Mouse (Mus musculus) brain, embryonic 14.5 days (tissue): ENCODE measurements around the gene Golm1. TPM values are rescaled to one million over a fixed set of nuclear protein-coding genes. Genes with fewer than 3 reads are reported as not detected.

Experiments
- DNase-seq: peaks from one replicate; pipeline ENCODE4 v3.0.0-alpha.2; 2011; ENCODE audit warnings: low read depth
- CTCF ChIP-seq: fragments of 200-500 bp; IDR thresholded peaks from 2 replicates; pipeline ENCODE4 v1.5.1; 2012; ENCODE audit warnings: inconsistent platforms, mild to moderate bottlenecking, moderate library complexity, borderline replicate concordance; ENCODE audit not compliant: insufficient read depth, insufficient read length; ENCODE audit errors: extremely low read depth
- POLR2A ChIP-seq: fragments of 200-500 bp; IDR thresholded peaks from 2 replicates; pipeline ENCODE4 v1.6.1; 2012; ENCODE audit warnings: mild to moderate bottlenecking, inconsistent platforms, borderline replicate concordance; ENCODE audit not compliant: poor library complexity, insufficient read depth, insufficient read length, severe bottlenecking; ENCODE audit errors: extremely low read depth
- polyA plus RNA-seq: library from polyadenylated mRNA; depleted of rRNA; stranded (reverse); fragments of >200 nt; gene quantifications from 2 replicates; pipeline ENCODE4 v1.2.3, GENCODE M21; 2012

Golm1 gene
- polyA plus RNA-seq, 1 experiment: 25.8 TPM

DNA sequence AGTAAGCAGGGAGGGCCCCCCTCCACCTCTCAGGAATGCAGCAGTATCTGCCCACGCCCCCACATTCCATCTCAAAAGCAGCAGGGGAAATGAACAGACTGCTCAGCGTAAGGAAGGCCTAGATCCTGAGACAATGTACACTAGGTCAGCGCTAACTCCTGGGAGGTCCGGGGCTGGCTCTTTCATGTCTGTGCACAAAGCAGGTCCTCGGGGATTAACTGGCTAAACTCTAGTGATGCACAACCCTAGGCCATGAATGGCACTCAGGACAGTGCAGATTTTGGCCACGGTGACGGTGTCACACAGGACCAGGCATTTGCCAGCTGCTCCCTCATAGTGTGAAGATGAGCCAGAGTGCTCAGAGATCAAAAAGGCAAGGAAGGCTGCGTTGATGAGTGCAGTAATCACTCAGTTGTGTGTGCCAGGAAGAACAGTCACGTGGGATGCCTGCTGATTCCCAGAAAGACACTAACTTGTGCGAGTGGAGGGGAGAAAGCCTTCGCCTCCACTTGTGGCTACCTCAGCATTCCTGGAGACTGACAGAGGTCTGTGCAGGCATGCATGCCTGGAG lies 28.9 kb downstream of the Golm1 start:
- DNase-seq: peak; percentile 19
- TF ChIP-seq POLR2A (no peak), CTCF (no peak)

DNA sequence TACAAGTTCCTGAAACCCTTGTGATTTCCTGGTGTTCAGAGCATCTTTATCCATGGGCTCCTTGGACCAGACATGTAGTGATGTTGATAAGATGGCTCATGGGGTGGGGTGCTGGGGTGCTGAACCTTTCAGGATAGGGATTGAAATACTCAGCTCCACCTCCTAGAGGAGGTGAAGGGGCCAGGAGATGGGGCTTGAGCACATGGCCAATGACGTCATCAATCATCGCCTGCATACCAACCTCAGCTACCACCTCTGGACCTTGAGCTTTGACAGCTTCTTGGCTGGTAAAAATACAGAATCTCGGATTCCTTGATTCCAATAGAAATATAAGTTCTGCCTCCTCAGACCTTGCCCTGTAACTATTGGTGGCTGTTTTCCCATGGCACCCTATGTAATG lies 30.1 kb downstream of the Golm1 start:
- DNase-seq: no peak
- TF ChIP-seq CTCF: no peak
- TF ChIP-seq POLR2A: no peak

DNA sequence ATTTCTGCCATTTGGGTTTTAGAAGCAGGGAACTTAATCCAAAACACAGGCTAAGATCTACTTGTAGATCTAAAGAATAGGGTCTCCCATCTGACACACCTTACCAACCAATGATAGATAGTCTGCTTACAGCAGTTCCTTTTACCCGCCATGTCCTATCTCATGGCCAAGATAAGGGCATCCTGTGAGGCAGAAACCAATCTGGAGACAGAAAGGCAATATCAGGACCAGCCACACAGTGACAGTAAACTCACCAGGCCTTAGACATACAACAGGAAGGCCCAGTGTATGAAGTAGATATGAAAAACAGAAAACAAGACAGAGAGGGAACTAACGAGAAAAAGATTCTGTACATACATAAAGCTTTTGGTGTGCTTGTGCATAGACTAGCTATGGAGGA lies 32.8 kb downstream of the Golm1 start:
- no peak for DNase-seq

DNA sequence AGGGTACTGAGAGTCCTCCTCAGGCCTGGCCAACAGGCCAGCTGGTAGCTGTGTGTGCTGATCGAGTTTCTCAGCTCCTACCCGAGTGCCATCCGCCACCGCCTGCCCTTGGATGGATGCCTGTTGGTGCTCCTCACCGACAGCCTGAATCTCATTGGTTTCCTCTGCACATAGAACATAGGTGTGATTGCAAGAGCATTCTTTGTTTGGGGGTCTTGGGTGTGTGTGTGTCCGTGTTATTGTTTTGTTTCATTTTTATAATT lies 35.5 kb downstream of the Golm1 start:
- no peak for TF ChIP-seq CTCF
- no peak for TF ChIP-seq POLR2A
- no peak for DNase-seq

More for the DNA sequence above, 32.8 kb downstream of the Golm1 start:
- TF ChIP-seq CTCF: no peak
- no peak for TF ChIP-seq POLR2A

DNA sequence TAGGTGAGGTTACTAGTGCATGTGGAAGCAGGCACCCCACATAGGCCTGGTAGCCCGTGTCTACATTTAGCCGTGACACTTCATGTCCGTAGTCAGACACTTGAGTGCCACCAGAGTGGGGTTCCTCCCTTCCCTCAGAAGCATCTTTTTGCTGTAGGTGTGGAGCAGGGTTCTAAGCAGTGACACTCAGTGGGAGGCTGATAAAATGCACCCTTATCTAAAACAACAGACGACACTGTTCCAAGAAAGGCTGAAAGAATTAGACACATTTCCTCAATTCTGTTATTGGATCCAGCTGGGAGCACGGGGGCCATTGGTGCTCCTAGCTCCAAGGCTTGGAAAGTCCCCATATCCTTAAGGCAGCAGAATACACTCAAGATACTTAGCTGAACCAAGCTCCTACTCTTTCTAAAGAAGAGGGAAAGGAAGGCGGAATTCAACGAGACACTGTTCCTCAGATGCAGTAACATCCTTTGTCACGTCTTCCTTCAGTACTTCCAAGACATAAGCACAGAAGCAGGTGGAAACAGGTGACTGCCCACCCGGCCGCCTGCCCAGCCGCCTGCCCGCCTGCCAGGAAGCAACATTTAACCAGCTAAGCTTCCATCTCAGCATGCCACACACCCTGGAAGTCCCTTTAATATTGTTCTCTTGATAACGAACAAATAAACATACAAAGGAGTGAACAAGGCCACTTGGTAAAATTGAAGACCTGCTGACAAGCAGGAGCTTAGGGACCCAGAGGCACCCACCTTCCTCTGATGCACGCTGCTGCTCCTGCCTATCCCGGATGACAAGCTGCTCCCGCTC lies 36.0 kb downstream of the Golm1 start:
- DNase-seq: no peak

DNA sequence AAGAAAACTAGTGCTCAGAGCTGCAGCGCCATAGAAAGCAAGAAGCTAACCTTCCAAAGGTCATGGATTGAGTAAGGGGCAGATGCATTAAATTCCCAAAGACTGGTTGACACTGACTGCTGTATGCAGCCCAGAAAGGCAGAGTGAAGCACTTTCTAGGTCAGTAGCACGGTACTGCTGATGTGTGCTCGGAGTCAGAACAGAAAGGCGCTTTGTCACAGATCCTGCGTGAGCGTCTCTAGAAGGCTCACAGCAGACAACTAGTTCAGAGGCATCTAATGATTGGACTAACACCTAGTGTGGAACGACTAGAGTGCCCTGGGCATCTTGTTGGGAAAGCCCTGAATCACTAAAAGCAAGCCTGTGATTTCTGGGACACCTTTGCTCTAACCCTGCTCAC lies 37.8 kb downstream of the Golm1 start:
- no peak for DNase-seq
- TF ChIP-seq CTCF: no peak
- no peak for TF ChIP-seq POLR2A

More for the DNA sequence above, 36.0 kb downstream of the Golm1 start:
- TF ChIP-seq POLR2A (no peak), CTCF (no peak)

DNA sequence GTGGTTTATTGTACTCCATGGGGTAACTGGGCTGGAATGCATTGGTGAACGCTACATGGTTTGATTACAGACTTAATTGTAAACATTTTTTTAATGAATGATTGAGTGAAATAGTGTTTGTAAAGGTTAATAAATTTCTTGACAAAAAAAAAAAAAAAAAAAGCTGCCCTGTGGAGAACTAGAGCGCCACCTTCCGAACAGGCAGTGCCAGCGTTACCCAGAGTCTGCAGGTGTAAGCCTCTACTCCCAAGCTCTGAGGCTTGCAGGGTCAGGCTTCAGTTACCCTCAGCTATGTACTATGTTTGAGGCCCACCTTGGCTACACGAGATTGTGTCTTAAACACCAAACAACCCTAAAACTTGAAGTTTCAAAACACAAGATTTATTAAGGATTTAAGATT lies 41.0 kb downstream of the Golm1 start:
- DNase-seq: no peak

DNA sequence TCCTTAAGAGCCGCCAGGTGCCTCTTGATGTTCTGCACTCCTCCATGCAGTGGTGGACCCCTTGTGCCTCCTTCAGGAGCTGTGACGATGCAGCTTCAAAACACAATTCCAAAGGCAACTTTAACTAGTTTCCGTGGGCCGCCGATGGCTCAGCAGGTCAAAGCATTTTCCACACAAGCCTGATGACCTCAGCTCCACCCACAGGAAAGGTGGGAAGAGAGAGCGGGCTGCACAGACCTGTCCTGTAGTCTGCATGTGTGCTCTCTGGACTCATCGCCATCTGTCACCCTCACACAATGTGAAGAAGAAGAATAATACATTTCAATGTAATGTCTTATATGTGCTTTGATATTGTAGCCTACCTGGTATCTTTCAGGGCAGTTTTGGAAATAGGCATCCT lies 48.9 kb downstream of the Golm1 start:
- no peak for TF ChIP-seq POLR2A
- TF ChIP-seq CTCF: no peak
- DNase-seq: no peak

More for the DNA sequence above, 41.0 kb downstream of the Golm1 start:
- TF ChIP-seq CTCF: no peak
- TF ChIP-seq POLR2A: no peak

DNA sequence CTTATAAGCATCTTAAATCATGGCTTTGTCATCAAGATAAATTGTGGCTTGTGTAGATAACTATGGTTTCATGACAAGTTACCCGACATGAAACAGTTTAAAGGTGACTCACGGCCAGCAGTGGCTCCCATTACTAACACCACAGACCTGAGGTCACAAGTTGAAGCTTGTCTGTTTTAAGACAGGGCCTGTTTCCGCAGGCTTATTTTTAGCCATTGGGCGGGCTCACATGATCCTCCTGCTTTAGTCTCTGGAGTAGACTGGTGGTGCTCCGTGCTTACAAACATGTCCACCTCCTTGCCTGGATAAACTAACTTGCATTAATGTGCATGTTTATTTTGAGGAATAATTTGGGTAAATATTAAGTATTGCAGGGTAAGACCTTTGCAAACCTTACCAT lies 50.7 kb downstream of the Golm1 start:
- no peak for TF ChIP-seq CTCF
- TF ChIP-seq POLR2A: no peak
- no peak for DNase-seq

DNA sequence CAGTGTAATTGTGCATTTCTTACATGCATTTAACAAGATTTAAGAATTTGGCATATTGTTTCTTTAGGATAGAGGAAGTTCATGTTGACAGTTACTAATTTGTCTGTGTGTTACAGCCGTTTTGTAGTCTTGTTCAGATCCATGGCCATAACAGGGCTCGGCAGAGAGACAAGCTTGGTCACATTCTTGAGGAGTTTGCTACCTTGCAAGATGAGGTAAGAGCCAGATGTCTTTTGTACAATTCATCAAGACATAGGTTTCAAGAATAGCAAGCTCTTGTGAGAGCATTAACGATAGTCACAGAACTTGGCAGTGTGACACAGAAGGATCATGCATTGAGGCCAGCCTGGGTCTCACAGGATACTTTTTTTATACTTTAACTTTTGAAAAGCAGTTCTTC lies 51.2 kb downstream of the Golm1 start:
- DNase-seq: no peak
- TF ChIP-seq CTCF (no peak), POLR2A (no peak)

DNA sequence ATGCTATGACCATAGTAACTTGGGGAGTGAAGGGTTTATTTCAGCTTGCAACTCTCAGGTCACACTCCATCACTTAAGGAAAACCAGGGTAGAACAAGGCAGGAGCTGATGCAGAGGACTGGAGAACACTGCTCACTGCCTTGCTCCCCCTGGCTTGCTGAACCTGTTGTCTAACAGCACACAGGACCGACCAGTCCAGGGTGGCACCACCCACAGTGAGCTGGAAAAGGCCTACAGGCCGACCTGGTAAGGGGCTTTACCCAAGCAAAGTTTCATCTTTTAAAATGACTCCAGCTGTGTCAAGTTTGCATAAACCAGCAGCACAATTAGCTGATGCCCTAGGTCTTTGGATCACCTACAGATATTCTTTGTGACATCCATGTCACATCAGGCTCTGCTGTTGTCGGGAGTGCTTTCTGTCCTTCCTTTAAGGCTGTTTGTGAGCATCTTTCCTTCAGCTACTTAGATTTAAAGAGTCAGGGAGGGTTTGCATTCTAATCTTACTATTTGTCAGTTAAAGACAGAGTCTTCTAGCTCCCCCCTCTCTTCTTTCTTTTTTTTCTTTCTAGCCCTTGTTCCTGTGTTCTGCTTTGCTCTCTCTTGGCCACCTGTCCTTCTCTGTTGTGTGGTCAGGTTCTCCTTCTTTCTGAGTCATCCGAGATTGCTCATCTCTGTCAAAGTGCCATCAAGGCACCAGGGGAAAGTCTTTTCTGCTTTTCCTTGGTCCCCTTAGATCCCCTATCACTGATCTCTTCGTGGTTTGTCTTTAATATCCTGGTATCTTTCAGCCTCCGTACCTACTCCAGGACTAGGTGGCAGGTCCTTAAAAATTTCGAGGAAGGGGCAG lies 53.7 kb downstream of the Golm1 start:
- DNase-seq: no peak
- no peak for TF ChIP-seq POLR2A
- TF ChIP-seq CTCF: no peak
